Mouse (Mus musculus) limb, embryonic 14.5 days (tissue): ENCODE measurements around the gene Nos3. TPM values are rescaled to one million over a fixed set of nuclear protein-coding genes. Genes with fewer than 3 reads are reported as not detected.

Experiments used
- ATAC-seq: fragments of 200-750 bp; cut with Nextera tagmentation; 2 replicates; pipeline ENCODE4 v1.8.0; 2017; ENCODE audit warnings: low read depth, moderate number of reproducible peaks, moderate TSS enrichment; ENCODE audit not compliant: low FRiP score
- DNase-seq: peaks from one replicate; pipeline ENCODE4 v3.0.0-alpha.2; 2015; ENCODE audit warnings: low spot score
- H3K27ac ChIP-seq: fragments of 300-500 bp; sonication (generic); replicated peaks from 2 replicates; pipeline ENCODE4 v1.5.1; 2014; ENCODE audit warnings: low read depth, mild to moderate bottlenecking, low read length, moderate library complexity, mixed read lengths
- H3K27me3 ChIP-seq: fragments of 300-500 bp; sonication (generic); 2 replicates; pipeline ENCODE4 v1.6.1; 2014; ENCODE audit warnings: low read length, mixed read lengths; ENCODE audit not compliant: control insufficient read depth, insufficient read depth
- H3K36me3 ChIP-seq: fragments of 300-500 bp; sonication (generic); 2 replicates; pipeline ENCODE4 v1.6.1; 2014; ENCODE audit warnings: mild to moderate bottlenecking, low read length, moderate library complexity, mixed read lengths; ENCODE audit not compliant: control insufficient read depth, insufficient read depth
- H3K4me1 ChIP-seq: fragments of 300-500 bp; sonication (generic); 2 replicates; pipeline ENCODE4 v1.6.1; 2014; ENCODE audit warnings: antibody characterized with exemption, low read length, mixed read lengths; ENCODE audit not compliant: control insufficient read depth, insufficient read depth
- H3K4me2 ChIP-seq: fragments of 300-500 bp; sonication (generic); replicated peaks from 2 replicates; pipeline ENCODE4 v1.6.1; 2014; ENCODE audit warnings: low read depth, mild to moderate bottlenecking, low read length, moderate library complexity; ENCODE audit not compliant: severe bottlenecking
- H3K4me3 ChIP-seq: fragments of 300-500 bp; sonication (generic); replicated peaks from 2 replicates; pipeline ENCODE4 v1.5.1; 2014; ENCODE audit warnings: low read length
- H3K9ac ChIP-seq: fragments of 300-500 bp; sonication (generic); 2 replicates; pipeline ENCODE4 v1.6.1; 2014; ENCODE audit warnings: mild to moderate bottlenecking, low read depth, low read length, moderate library complexity; ENCODE audit not compliant: severe bottlenecking
- H3K9me3 ChIP-seq: fragments of 300-500 bp; sonication (generic); 2 replicates; pipeline ENCODE4 v1.6.1; 2016; ENCODE audit warnings: low read length; ENCODE audit not compliant: control insufficient read depth
- POLR2A ChIP-seq: fragments of 200-500 bp; IDR thresholded peaks from 2 replicates; pipeline ENCODE4 v1.8.0; 2012; ENCODE audit warnings: inconsistent platforms, mild to moderate bottlenecking, moderate library complexity, borderline replicate concordance; ENCODE audit not compliant: insufficient read depth, insufficient read length; ENCODE audit errors: extremely low read depth
- WGBS: fragments of 180-500 bp; shearing (Covaris S2); extraction: QIAGEN DNeasy Blood & Tissue Kit; methylation state at CpG from one replicate; pipeline ENCODE4 v1.1.7; 2014; 5-methylcytosine and 5-hydroxymethylcytosine counted together
- polyA plus RNA-seq, 2 experiments: library from polyadenylated mRNA; depleted of rRNA in 1 of 2; stranded (reverse) in 1 of 2; unstranded in 1 of 2; fragments of >200 nt; fragmentation: Nextera tagmentation in 1 of 2; extraction: Ambion mirVana in 1 of 2; gene quantifications; 2 replicates each; pipeline versions ENCODE4 v1.2.1 to v1.2.3; 2012 to 2014

The Nos3 gene
- polyA plus RNA-seq, 2 experiments: 4.8 to 7.3 TPM

GRCm38 (mm10) chr5:24408651-24409050 is 44.0 kb downstream of the Nos3 start:
- ATAC-seq: no peak
- Histone ChIP-seq H3K36me3 (peaks cover 25% of the 10 kb centered on the region), H3K9me3 (no peaks in the 10 kb centered on the region), H3K4me2 (no peak overlapping the region), H3K9ac (no peak overlapping the region), H3K27me3 (no peaks in the 10 kb centered on the region), H3K4me1 (peaks cover 11% of the 10 kb centered on the region), H3K4me3 (no peak overlapping the region), H3K27ac (no peak overlapping the region)
- 91% methylated on average over 13 of the region's 13 CpGs for WGBS
- DNase-seq: no peak
- TF ChIP-seq POLR2A: no peak

- no peak for DNase-seq
- WGBS: 92% methylated on average over 2 of the region's 2 CpGs
- no peak overlapping the region for H3K9ac ChIP-seq
- no peak overlapping the region for H3K27ac ChIP-seq
- no peaks in the 10 kb centered on the region for H3K27me3 ChIP-seq
- no peak for ATAC-seq
- peaks cover 25% of the 10 kb centered on the region for H3K36me3 ChIP-seq
- peaks cover 12% of the 10 kb centered on the region for H3K4me1 ChIP-seq
- H3K4me2 ChIP-seq: no peak overlapping the region
- H3K4me3 ChIP-seq: no peak overlapping the region
- no peaks in the 10 kb centered on the region for H3K9me3 ChIP-seq
- TF ChIP-seq POLR2A: no peak
Measured at GRCm38 (mm10) chr5:24409466-24409865, 44.9 kb downstream of the Nos3 start.

GRCm38 (mm10) chr5:24412063-24412462 is 47.5 kb downstream of the Nos3 start:
- Histone ChIP-seq H3K27me3 (no peaks in the 10 kb centered on the region), H3K4me3 (no peak overlapping the region), H3K4me2 (no peak overlapping the region), H3K9me3 (no peaks in the 10 kb centered on the region), H3K9ac (no peak overlapping the region), H3K4me1 (peaks cover 12% of the 10 kb centered on the region), H3K36me3 (peaks cover 11% of the 10 kb centered on the region), H3K27ac (no peak overlapping the region)
- TF ChIP-seq POLR2A: no peak
- ATAC-seq (no peak), DNase-seq (no peak)
- WGBS: 82% methylated on average over 2 of the region's 2 CpGs

GRCm38 (mm10) chr5:24413042-24413693 is 48.6 kb downstream of the Nos3 start, which contains the start of gene Asic3:
Gene Asic3, plus strand, starts transcription at chr5:24413392.
- Histone ChIP-seq H3K27me3 (no peaks in the 10 kb centered on the region), H3K36me3 (peaks cover 6% of the 10 kb centered on the region; the same call in 1 of the 2 replicates), H3K4me2 (0 out of 2 replicates have a peak within 1 kb of the TSS, but pooled peaks have one; percentile 11), H3K4me3 (no peak within 1 kb of the TSS), H3K4me1 (peaks cover 12% of the 10 kb centered on the region), H3K9me3 (no peaks in the 10 kb centered on the region), H3K27ac (no peak within 1 kb of the TSS), H3K9ac (no peak within 1 kb of the TSS)
- WGBS: 27% methylated on average over 11 of the region's 11 CpGs
- ATAC-seq: no peak
- TF ChIP-seq POLR2A: no peak
- no peak for DNase-seq

GRCm38 (mm10) chr5:24413938-24414337 is 49.3 kb downstream of the Nos3 start:
- Histone ChIP-seq H3K9ac (no peak overlapping the region), H3K36me3 (peaks cover 9% of the 10 kb centered on the region; the same call in 1 of the 2 replicates), H3K4me1 (peaks cover 12% of the 10 kb centered on the region), H3K4me2 (no peak overlapping the region), H3K9me3 (no peaks in the 10 kb centered on the region), H3K27me3 (no peaks in the 10 kb centered on the region), H3K27ac (no peak overlapping the region), H3K4me3 (no peak overlapping the region)
- 85% methylated on average over 13 of the region's 13 CpGs for WGBS
- no peak for DNase-seq
- no peak for ATAC-seq
- TF ChIP-seq POLR2A: no peak
